Mouse (Mus musculus): ENCODE measurements around the gene Tenm2. TPM values are rescaled to one million over a fixed set of nuclear protein-coding genes. Genes with fewer than 3 reads are reported as not detected.

The Tenm2 gene
- polyA plus RNA-seq, 1 experiment from 2014 or later: 30.2 TPM

- H3K4me2 ChIP-seq (replicated peaks): no peak overlapping the region
- H3K27ac ChIP-seq: no peak overlapping the region
- no peak overlapping the region for H3K4me3 ChIP-seq (replicated peaks; ENCODE audit: low read length)
- H3K4me1 ChIP-seq (replicated peaks; ENCODE audit: control insufficient read depth, insufficient read depth, low read length): peaks cover 38% of the 10 kb centered on the region
- no peaks in the 10 kb centered on the region for H3K36me3 ChIP-seq (replicated peaks; ENCODE audit: control insufficient read depth, insufficient read depth)
- no peak overlapping the region for H3K9ac ChIP-seq
- 32% methylated on average over 6 of the region's 6 CpGs for WGBS
- DNase-seq (ENCODE audit: low spot score): no peak
- ATAC-seq (ENCODE audit: low FRiP score): no peak; the same call in 1 of the 2 replicates
- no peaks in the 10 kb centered on the region for H3K9me3 ChIP-seq (ENCODE audit: control insufficient read depth, low read length)
- H3K27me3 ChIP-seq (ENCODE audit: control insufficient read depth, insufficient read depth, low read length): no peaks in the 10 kb centered on the region
Measured at GRCm38 (mm10) chr11:36103556-36103955, 1132.2 kb downstream of the Tenm2 start.

DNA sequence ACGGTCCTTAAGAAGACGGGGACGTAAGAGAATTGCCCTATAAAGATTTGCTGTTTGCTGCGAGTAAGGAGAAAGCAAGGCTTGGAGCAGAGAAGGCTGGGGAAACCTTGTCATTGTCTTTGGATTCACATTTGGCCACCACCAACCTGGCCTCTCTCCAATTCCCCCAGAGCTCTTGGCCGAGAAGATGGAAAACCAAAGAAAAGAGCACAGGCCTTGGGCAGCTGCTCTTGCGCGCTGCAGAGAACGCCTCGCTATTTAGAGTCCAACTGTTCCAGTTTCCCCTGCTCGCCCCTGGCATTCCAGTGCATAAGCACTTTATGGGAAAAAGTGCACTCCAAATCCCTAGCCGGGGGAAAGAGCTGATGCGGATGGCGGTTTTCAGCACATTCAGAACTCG is 1139.5 kb downstream of the Tenm2 start:
- Histone ChIP-seq H3K4me1 (replicated peaks; ENCODE audit: control insufficient read depth, insufficient read depth, low read length) (peaks cover 17% of the 10 kb centered on the region; the same call in 1 of the 2 replicates), H3K27ac (peak overlapping the region; percentile 51)
- WGBS: 69% methylated on average over 14 of the region's 14 CpGs

GRCm38 (mm10) chr11:36090210-36090609 is 1145.6 kb downstream of the Tenm2 start:
- 12% methylated on average over 3 of the region's 3 CpGs for WGBS
- Histone ChIP-seq H3K9ac (no peak overlapping the region), H3K4me1 (replicated peaks; ENCODE audit: control insufficient read depth, insufficient read depth, low read length) (peaks cover 4% of the 10 kb centered on the region; the same call in 1 of the 2 replicates), H3K36me3 (replicated peaks; ENCODE audit: control insufficient read depth, insufficient read depth) (no peaks in the 10 kb centered on the region), H3K4me3 (replicated peaks; ENCODE audit: low read length) (no peak overlapping the region), H3K4me2 (replicated peaks) (no peak overlapping the region), H3K27me3 (ENCODE audit: control insufficient read depth, insufficient read depth, low read length) (no peaks in the 10 kb centered on the region), H3K9me3 (ENCODE audit: control insufficient read depth, low read length) (no peaks in the 10 kb centered on the region), H3K27ac (no peak overlapping the region)
- ATAC-seq (ENCODE audit: low FRiP score) (no peak), DNase-seq (ENCODE audit: low spot score) (no peak)

More for the DNA sequence above, 1139.5 kb downstream of the Tenm2 start:
- DNase-seq (ENCODE audit: low spot score) (peak; percentile 75), ATAC-seq (ENCODE audit: low FRiP score) (peak; percentile 69; the same call in 1 of the 2 replicates)
- H3K27me3 ChIP-seq (ENCODE audit: control insufficient read depth, insufficient read depth, low read length): no peaks in the 10 kb centered on the region
- no peaks in the 10 kb centered on the region for H3K9me3 ChIP-seq (ENCODE audit: control insufficient read depth, low read length)
- H3K4me2 ChIP-seq (replicated peaks): no peak overlapping the region
- no peak overlapping the region for H3K4me3 ChIP-seq (replicated peaks; ENCODE audit: low read length)
- no peaks in the 10 kb centered on the region for H3K36me3 ChIP-seq (replicated peaks; ENCODE audit: control insufficient read depth, insufficient read depth)
- H3K9ac ChIP-seq: no peak overlapping the region

GRCm38 (mm10) chr11:36081399-36082053 is 1154.2 kb downstream of the Tenm2 start:
- H3K27ac ChIP-seq: no peak overlapping the region
- ATAC-seq (ENCODE audit: low FRiP score) (no peak), DNase-seq (ENCODE audit: low spot score) (no peak)
- H3K9me3 ChIP-seq (ENCODE audit: control insufficient read depth, low read length): no peaks in the 10 kb centered on the region
- no peak overlapping the region for H3K9ac ChIP-seq
- no peak overlapping the region for H3K4me2 ChIP-seq (replicated peaks)
- peaks cover 16% of the 10 kb centered on the region; the same call in 1 of the 2 replicates for H3K4me1 ChIP-seq (replicated peaks; ENCODE audit: control insufficient read depth, insufficient read depth, low read length)
- H3K36me3 ChIP-seq (replicated peaks; ENCODE audit: control insufficient read depth, insufficient read depth): no peaks in the 10 kb centered on the region
- H3K4me3 ChIP-seq (replicated peaks; ENCODE audit: low read length): no peak overlapping the region
- 49% methylated on average over 10 of the region's 10 CpGs for WGBS
- no peaks in the 10 kb centered on the region for H3K27me3 ChIP-seq (ENCODE audit: control insufficient read depth, insufficient read depth, low read length)

GRCm38 (mm10) chr11:36080766-36081165 is 1155.0 kb downstream of the Tenm2 start:
- WGBS: 62% methylated on average over 11 of the region's 11 CpGs
- H3K9ac ChIP-seq: no peak overlapping the region
- no peak for DNase-seq (ENCODE audit: low spot score)
- ATAC-seq (ENCODE audit: low FRiP score): no peak
- peaks cover 16% of the 10 kb centered on the region; the same call in 1 of the 2 replicates for H3K4me1 ChIP-seq (replicated peaks; ENCODE audit: control insufficient read depth, insufficient read depth, low read length)
- H3K4me2 ChIP-seq (replicated peaks): no peak overlapping the region
- H3K27ac ChIP-seq: peak overlapping the region; percentile 57
- no peak overlapping the region for H3K4me3 ChIP-seq (replicated peaks; ENCODE audit: low read length)
- no peaks in the 10 kb centered on the region for H3K9me3 ChIP-seq (ENCODE audit: control insufficient read depth, low read length)
- H3K36me3 ChIP-seq (replicated peaks; ENCODE audit: control insufficient read depth, insufficient read depth): no peaks in the 10 kb centered on the region
- H3K27me3 ChIP-seq (ENCODE audit: control insufficient read depth, insufficient read depth, low read length): no peaks in the 10 kb centered on the region

DNA sequence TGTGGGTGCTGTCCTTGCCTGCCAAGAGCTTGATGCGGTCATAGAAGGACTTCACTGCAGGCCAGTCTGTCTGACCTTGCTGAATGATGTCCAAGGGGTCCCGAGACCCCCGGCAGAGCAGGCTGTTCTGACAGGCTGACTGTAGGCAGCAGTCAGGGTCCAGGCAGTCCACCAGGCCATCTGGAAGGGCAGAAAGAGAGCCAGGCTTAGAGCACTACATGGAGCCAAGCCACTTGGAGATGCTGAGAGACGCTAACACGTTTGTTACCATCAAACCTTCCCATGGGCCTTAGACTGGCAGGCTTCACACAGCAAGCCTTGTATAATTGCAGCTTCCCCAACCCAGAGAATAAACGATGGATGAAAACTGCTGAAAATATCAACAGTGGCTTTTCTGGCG is 1157.4 kb downstream of the Tenm2 start:
- ATAC-seq (ENCODE audit: low FRiP score) (no peak), DNase-seq (ENCODE audit: low spot score) (no peak)
- Histone ChIP-seq H3K4me1 (replicated peaks; ENCODE audit: control insufficient read depth, insufficient read depth, low read length) (peaks cover 16% of the 10 kb centered on the region), H3K27me3 (ENCODE audit: control insufficient read depth, insufficient read depth, low read length) (no peaks in the 10 kb centered on the region), H3K36me3 (replicated peaks; ENCODE audit: control insufficient read depth, insufficient read depth) (no peaks in the 10 kb centered on the region), H3K27ac (no peak overlapping the region), H3K4me3 (replicated peaks; ENCODE audit: low read length) (no peak overlapping the region), H3K9me3 (ENCODE audit: control insufficient read depth, low read length) (no peaks in the 10 kb centered on the region), H3K9ac (no peak overlapping the region), H3K4me2 (replicated peaks) (no peak overlapping the region)
- 81% methylated on average over 7 of the region's 7 CpGs for WGBS

DNA sequence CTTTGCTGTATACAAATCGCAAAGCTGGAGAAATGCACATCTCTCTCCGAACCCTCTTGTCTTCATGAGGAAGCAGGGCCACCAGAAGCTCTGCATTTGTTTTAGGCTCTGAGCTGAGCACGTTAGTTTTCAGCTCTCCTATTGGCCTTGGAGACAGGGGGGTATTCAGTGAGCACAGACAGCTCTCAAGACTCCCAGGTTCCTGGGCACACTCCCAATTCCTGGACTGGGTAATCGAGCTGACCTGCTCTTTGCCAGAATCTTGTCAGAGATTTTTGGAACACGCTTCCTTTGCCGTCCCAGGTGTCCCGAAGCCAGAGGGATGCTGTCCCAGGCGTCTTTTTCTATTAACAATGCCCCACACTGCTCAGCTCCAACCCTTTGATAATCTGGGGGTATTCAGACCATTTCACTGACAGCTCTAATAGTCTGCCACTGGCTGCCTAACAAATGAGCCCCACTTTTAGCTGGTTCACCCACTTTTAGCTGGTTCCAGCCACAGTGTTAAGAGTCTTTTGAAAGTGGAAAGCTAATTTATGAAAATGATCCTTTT is 1161.7 kb downstream of the Tenm2 start:
- H3K9me3 ChIP-seq (ENCODE audit: control insufficient read depth, low read length): no peaks in the 10 kb centered on the region
- no peak overlapping the region for H3K4me3 ChIP-seq (replicated peaks; ENCODE audit: low read length)
- H3K27me3 ChIP-seq (ENCODE audit: control insufficient read depth, insufficient read depth, low read length): no peaks in the 10 kb centered on the region
- ATAC-seq (ENCODE audit: low FRiP score) (peak; percentile 71), DNase-seq (ENCODE audit: low spot score) (peak; percentile 54)
- H3K36me3 ChIP-seq (replicated peaks; ENCODE audit: control insufficient read depth, insufficient read depth): no peaks in the 10 kb centered on the region
- H3K9ac ChIP-seq: no peak overlapping the region
- WGBS: 58% methylated on average over 8 of the region's 8 CpGs
- peaks cover 5% of the 10 kb centered on the region for H3K4me1 ChIP-seq (replicated peaks; ENCODE audit: control insufficient read depth, insufficient read depth, low read length)
- H3K27ac ChIP-seq: 0 out of 2 replicates have a peak overlapping the region, but pooled peaks have one; percentile 6
- no peak overlapping the region for H3K4me2 ChIP-seq (replicated peaks)

DNA sequence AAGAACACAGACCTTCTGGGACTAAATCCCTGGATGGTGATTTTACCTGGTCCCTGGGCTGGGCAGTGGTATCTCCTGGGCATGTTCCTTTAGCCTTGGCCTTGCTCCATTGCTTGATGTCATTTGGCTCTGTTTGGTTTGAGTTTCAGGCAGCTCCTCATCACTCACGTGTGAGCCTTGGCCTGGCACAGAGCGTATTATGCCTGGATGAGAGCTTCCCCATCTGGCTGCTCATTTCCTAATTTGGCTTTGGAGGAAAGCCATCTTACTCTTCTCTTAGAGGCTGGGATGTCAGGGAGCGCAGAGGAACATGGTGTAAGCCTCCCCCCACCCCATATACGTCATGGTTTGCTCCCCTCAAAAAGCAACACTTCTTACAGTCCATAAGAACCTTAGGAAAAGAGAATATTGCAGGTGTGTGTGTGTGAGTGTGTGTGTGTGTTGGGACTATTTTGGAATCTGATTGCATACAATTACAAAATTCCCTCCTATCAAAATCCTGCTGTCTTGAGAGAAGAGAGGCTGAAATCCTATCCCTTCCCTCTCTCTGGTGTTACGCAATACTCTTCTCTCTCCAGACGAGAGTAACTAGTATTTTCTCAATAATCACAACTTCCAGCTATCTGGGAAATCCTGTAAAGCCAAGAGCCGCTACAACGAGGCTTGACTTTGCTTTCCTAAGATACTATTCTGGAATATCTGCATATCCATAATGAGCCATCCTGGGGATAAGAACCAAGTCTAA is 1162.5 kb downstream of the Tenm2 start:
- 0 out of 2 replicates have a peak, but pooled peaks cover 4% of the 10 kb centered on the region for H3K36me3 ChIP-seq (replicated peaks; ENCODE audit: control insufficient read depth, insufficient read depth)
- H3K9ac ChIP-seq: no peak overlapping the region
- WGBS: 70% methylated on average over 8 of the region's 8 CpGs
- ATAC-seq (ENCODE audit: low FRiP score): peak; percentile 66; the same call in 1 of the 2 replicates
- H3K4me1 ChIP-seq (replicated peaks; ENCODE audit: control insufficient read depth, insufficient read depth, low read length): peaks cover 5% of the 10 kb centered on the region; the same call in 1 of the 2 replicates
- H3K27me3 ChIP-seq (ENCODE audit: control insufficient read depth, insufficient read depth, low read length): no peaks in the 10 kb centered on the region
- peak overlapping the region; percentile 6; the same call in 1 of the 2 replicates for H3K27ac ChIP-seq
- no peak overlapping the region for H3K4me2 ChIP-seq (replicated peaks)
- H3K4me3 ChIP-seq (replicated peaks; ENCODE audit: low read length): no peak overlapping the region
- H3K9me3 ChIP-seq (ENCODE audit: control insufficient read depth, low read length): no peaks in the 10 kb centered on the region
- DNase-seq (ENCODE audit: low spot score): peak; percentile 60

GRCm38 (mm10) chr11:36072646-36073045 is 1163.1 kb downstream of the Tenm2 start:
- Histone ChIP-seq H3K4me1 (replicated peaks; ENCODE audit: control insufficient read depth, insufficient read depth, low read length) (peaks cover 5% of the 10 kb centered on the region; the same call in 1 of the 2 replicates), H3K9me3 (ENCODE audit: control insufficient read depth, low read length) (no peaks in the 10 kb centered on the region), H3K36me3 (replicated peaks; ENCODE audit: control insufficient read depth, insufficient read depth) (0 out of 2 replicates have a peak, but pooled peaks cover 7% of the 10 kb centered on the region), H3K4me2 (replicated peaks) (no peak overlapping the region), H3K9ac (no peak overlapping the region), H3K4me3 (replicated peaks; ENCODE audit: low read length) (no peak overlapping the region), H3K27me3 (ENCODE audit: control insufficient read depth, insufficient read depth, low read length) (no peaks in the 10 kb centered on the region), H3K27ac (no peak overlapping the region; the same call in 1 of the 2 replicates)
- no peak for DNase-seq (ENCODE audit: low spot score)
- 84% methylated on average over 5 of the region's 5 CpGs for WGBS
- no peak for ATAC-seq (ENCODE audit: low FRiP score)
